Mouse (Mus musculus): ENCODE data around the gene Ank3.

Gene Ank3

GRCm38 (mm10) chr10:69485191-69485786 lies 86.7 kb downstream of the Ank3 start:
- no peak for DNase-seq

- DNase-seq, result no peak
These were observed 91.6 kb downstream of the Ank3 start for GRCm38 (mm10) chr10:69490182-69490581.

GRCm38 (mm10) chr10:69491975-69492374 lies 93.4 kb downstream of the Ank3 start:
- no peak for DNase-seq

- no peak for DNase-seq
These were observed 98.8 kb downstream of the Ank3 start for GRCm38 (mm10) chr10:69497382-69497781.

- peak; percentile 53 for DNase-seq
These were observed 101.7 kb downstream of the Ank3 start for GRCm38 (mm10) chr10:69500171-69500860.

GRCm38 (mm10) chr10:69503791-69504190 lies 105.2 kb downstream of the Ank3 start:
- DNase-seq, result no peak

GRCm38 (mm10) chr10:69507719-69508118 lies 109.1 kb downstream of the Ank3 start:
- DNase-seq, result no peak

GRCm38 (mm10) chr10:69510392-69510791 lies 111.8 kb downstream of the Ank3 start:
- no peak for DNase-seq

GRCm38 (mm10) chr10:69511234-69511633 lies 112.7 kb downstream of the Ank3 start:
- no peak for DNase-seq

- no peak for DNase-seq
These were observed 123.4 kb downstream of the Ank3 start for GRCm38 (mm10) chr10:69521977-69522376.

GRCm38 (mm10) chr10:69523202-69523601 lies 124.6 kb downstream of the Ank3 start:
- DNase-seq, result peak; percentile 37

- DNase-seq, result no peak
These were observed 128.7 kb downstream of the Ank3 start for GRCm38 (mm10) chr10:69527318-69527717.

- peak; percentile 55 for DNase-seq
These were observed 130.2 kb downstream of the Ank3 start for GRCm38 (mm10) chr10:69528746-69529145.

- DNase-seq, result no peak
These were observed 131.8 kb downstream of the Ank3 start for GRCm38 (mm10) chr10:69530326-69530725.

- no peak for DNase-seq
These were observed 133.0 kb downstream of the Ank3 start for GRCm38 (mm10) chr10:69531569-69531968.

- peak; percentile 56 for DNase-seq
These were observed 133.7 kb downstream of the Ank3 start for GRCm38 (mm10) chr10:69532169-69532730.

- peak; percentile 69 for DNase-seq
These were observed 135.2 kb downstream of the Ank3 start for GRCm38 (mm10) chr10:69533505-69534388.

GRCm38 (mm10) chr10:69534716-69535115 lies 136.1 kb downstream of the Ank3 start:
- no peak for DNase-seq

GRCm38 (mm10) chr10:69535123-69535930 lies 136.8 kb downstream of the Ank3 start:
- DNase-seq, result peak; percentile 49

- DNase-seq, result no peak
These were observed 137.3 kb downstream of the Ank3 start for GRCm38 (mm10) chr10:69535931-69536200.

- no peak for DNase-seq
These were observed 138.0 kb downstream of the Ank3 start for GRCm38 (mm10) chr10:69536372-69537075.

- DNase-seq, result no peak
These were observed 139.7 kb downstream of the Ank3 start for GRCm38 (mm10) chr10:69538236-69538635.
